Mouse (Mus musculus) MEL (cell line): ENCODE data around the gene Heatr5a.

Experiments used
- BHLHE40 ChIP-seq: IDR thresholded peaks from 2 replicates; pipeline ENCODE4 v1.6.1; 2012; ENCODE audit warnings: low read depth, mild to moderate bottlenecking, inconsistent platforms, low read length, improper control_type of control experiment, borderline replicate concordance
- EP300 ChIP-seq, 2 experiments: IDR thresholded peaks; 2 replicates each; pipeline ENCODE4 v1.6.1; 2011; ENCODE audit warnings: improper control_type of control experiment in 2 of 2, low read length in 2 of 2, low read depth in 1 of 2, mild to moderate bottlenecking in 1 of 2
- JUND ChIP-seq: IDR thresholded peaks from 2 replicates; pipeline ENCODE4 v1.6.1; 2011; ENCODE audit warnings: low read depth, mild to moderate bottlenecking, improper control_type of control experiment, low read length
- MAX ChIP-seq: IDR thresholded peaks from 2 replicates; pipeline ENCODE4 v1.6.1; 2011; ENCODE audit warnings: low read length, improper control_type of control experiment
- POLR2A ChIP-seq, 2 experiments: IDR thresholded peaks; 2 replicates each; pipeline ENCODE4 v1.6.1; 2011 to 2012; ENCODE audit warnings: low read length in 2 of 2, mild to moderate bottlenecking in 2 of 2, control low read depth in 1 of 2, improper control_type of control experiment in 1 of 2, low read depth in 1 of 2, moderate library complexity in 1 of 2; ENCODE audit not compliant: control insufficient read depth in 1 of 2, insufficient read depth in 1 of 2, poor library complexity in 1 of 2
- SMC3 ChIP-seq: IDR thresholded peaks from 2 replicates; pipeline ENCODE4 v1.6.1; 2011; ENCODE audit warnings: low read depth, low read length, improper control_type of control experiment
- TBP ChIP-seq: IDR thresholded peaks from 2 replicates; pipeline ENCODE4 v1.8.0; 2011; ENCODE audit warnings: low read depth, low read length, improper control_type of control experiment
- UBTF ChIP-seq: IDR thresholded peaks from 2 replicates; pipeline ENCODE4 v1.6.1; 2012; ENCODE audit warnings: low read depth, mild to moderate bottlenecking, inconsistent platforms, low read length, improper control_type of control experiment, moderate library complexity, borderline replicate concordance; ENCODE audit not compliant: insufficient read depth
- ZKSCAN1 ChIP-seq: IDR thresholded peaks from 2 replicates; pipeline ENCODE4 v1.6.1; 2012; ENCODE audit warnings: low read depth, mild to moderate bottlenecking, inconsistent platforms, low read length, improper control_type of control experiment, moderate library complexity
- ZNF384 ChIP-seq: IDR thresholded peaks from 2 replicates; pipeline ENCODE4 v1.6.1; 2012; ENCODE audit warnings: low read depth, mild to moderate bottlenecking, inconsistent platforms, low read length, improper control_type of control experiment

GRCm38 (mm10) chr12:51947498-51947945 lies 23.6 kb downstream of the Heatr5a start:
- no peak for TF ChIP-seq ZKSCAN1
- TF ChIP-seq UBTF: no peak
- no peak for TF ChIP-seq ZNF384
- TF ChIP-seq EP300 (IDR thresholded peaks at IDR 0.05; ENCODE audit: low read depth in 1 of 2, low read length in 2 of 2): no peak
- no peak for TF ChIP-seq MAX
- TF ChIP-seq SMC3: no peak
- no peak for TF ChIP-seq JUND
- TF ChIP-seq BHLHE40: no peak
- TF ChIP-seq TBP: no peak
- no peak for TF ChIP-seq POLR2A (IDR thresholded peaks at IDR 0.05; ENCODE audit: control insufficient read depth in 1 of 2, insufficient read depth in 1 of 2, low read depth in 1 of 2, low read length in 2 of 2, poor library complexity in 1 of 2)
